Mouse (Mus musculus) ES-E14 (cell line): ENCODE results near the gene Utp14a. TPM values are rescaled to one million over a fixed set of nuclear protein-coding genes. Genes with fewer than 3 reads are reported as not detected.

Experiments
- DNase-seq: peaks from one replicate; pipeline ENCODE4 v3.0.0-alpha.2; 2013; ENCODE audit warnings: low read depth, low spot score
- H3K27ac ChIP-seq: 2 replicates; pipeline ENCODE4 v1.5.1; 2012; ENCODE audit warnings: low read depth, mild to moderate bottlenecking, low read length, moderate library complexity, mixed read lengths; ENCODE audit not compliant: poor library complexity, insufficient read depth, severe bottlenecking
- H3K36me3 ChIP-seq: 2 replicates; pipeline ENCODE4 v1.6.1; 2012; ENCODE audit warnings: mild to moderate bottlenecking, low read length, moderate library complexity, mixed read lengths; ENCODE audit not compliant: control insufficient read depth, poor library complexity, insufficient read depth, severe bottlenecking
- H3K4me1 ChIP-seq, 2 experiments: fragments of 150-350 bp in 1 of 2; sonication (generic) in 1 of 2; 2 replicates each; pipeline ENCODE4 v1.6.1; 2012; ENCODE audit warnings: low read length in 2 of 2, mild to moderate bottlenecking in 1 of 2, mixed read lengths in 1 of 2; ENCODE audit not compliant: control insufficient read depth in 2 of 2, insufficient read depth in 2 of 2, poor library complexity in 1 of 2
- H3K4me3 ChIP-seq, 2 experiments: fragments of 150-350 bp in 1 of 2; sonication (generic) in 1 of 2; 2 replicates each; pipeline ENCODE4 v1.5.1; 2012; ENCODE audit warnings: low read length in 2 of 2, low read depth in 1 of 2, mild to moderate bottlenecking in 1 of 2, mixed read lengths in 1 of 2; ENCODE audit not compliant: insufficient read depth in 1 of 2, poor library complexity in 1 of 2, severe bottlenecking in 1 of 2
- H3K9ac ChIP-seq: 2 replicates; pipeline ENCODE4 v1.6.1; 2012; ENCODE audit warnings: low read depth, mild to moderate bottlenecking, low read length, mixed read lengths; ENCODE audit not compliant: poor library complexity, insufficient read depth, severe bottlenecking
- H3K9me3 ChIP-seq: fragments of 150-350 bp; sonication (generic); 2 replicates; pipeline ENCODE4 v1.6.1; 2012; ENCODE audit warnings: low read depth, mild to moderate bottlenecking, low read length; ENCODE audit not compliant: control insufficient read depth, insufficient read depth
- CHD2 ChIP-seq: IDR thresholded peaks from 2 replicates; pipeline ENCODE4 v1.6.1; 2014; ENCODE audit warnings: mild to moderate bottlenecking, low read depth, low read length, inconsistent platforms
- HCFC1 ChIP-seq: IDR thresholded peaks from 2 replicates; pipeline ENCODE4 v1.6.1; 2012; ENCODE audit warnings: low read length, inconsistent platforms, borderline replicate concordance; ENCODE audit not compliant: insufficient read depth
- MAFK ChIP-seq: IDR thresholded peaks from 2 replicates; pipeline ENCODE4 v1.6.1; 2014; ENCODE audit warnings: mild to moderate bottlenecking, low read depth, low read length, inconsistent platforms; ENCODE audit not compliant: insufficient read depth
- ZC3H11A ChIP-seq: IDR thresholded peaks from 2 replicates; pipeline ENCODE4 v1.6.1; 2012; ENCODE audit warnings: low read depth, mild to moderate bottlenecking, inconsistent platforms, low read length, borderline replicate concordance
- ZNF384 ChIP-seq: IDR thresholded peaks from 2 replicates; pipeline ENCODE4 v1.6.1; 2012; ENCODE audit warnings: low read depth, low read length, inconsistent platforms
- in situ Hi-C, 2 experiments: fragments of 600-800 bp; cut with MboI; formaldehyde crosslinking; loops; one replicate each; pipeline ENCODE4 v1.15.1; 2025; ENCODE audit warnings: low sequenced_read_pairs in 2 of 2, inconsistent platforms in 1 of 2; ENCODE audit not compliant: unreplicated experiment in 2 of 2
- total RNA-seq: library from RNA; depleted of rRNA; stranded (reverse); fragments of 300-350 nt; gene quantifications from 2 replicates; pipeline ENCODE4 v1.2.3, GENCODE M21; 2012; rRNA removed

Gene Utp14a
- total RNA-seq, 1 experiment = 57.7 TPM

DNA sequence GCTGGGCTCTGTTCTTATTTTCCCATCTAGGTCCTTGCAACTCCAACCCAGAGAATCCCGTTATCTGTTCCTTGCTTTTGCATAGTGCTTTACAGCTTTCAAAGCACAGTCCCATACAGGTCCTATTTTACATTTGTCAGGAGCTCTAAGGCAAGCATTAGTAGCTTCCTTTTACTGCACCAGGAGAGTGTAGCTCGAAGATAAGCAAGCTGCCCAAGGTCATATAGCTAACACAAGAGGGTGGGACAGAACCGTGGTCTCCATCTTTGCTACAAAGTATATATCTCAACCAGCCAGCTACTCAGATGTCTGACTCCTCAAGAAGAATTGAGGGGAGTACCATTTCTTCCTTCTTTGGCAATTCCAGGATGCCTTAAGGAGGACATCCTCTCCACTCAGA is 60.8 kb downstream of the Utp14a start:
- no peak for DNase-seq
- in situ Hi-C loops = no loop called here
- H3K9me3 ChIP-seq = no peaks in the 10 kb centered on the region
- TF ChIP-seq ZC3H11A (no peak), HCFC1 (no peak)
- H3K4me3 ChIP-seq = no peak overlapping the region
- no peaks in the 10 kb centered on the region for H3K36me3 ChIP-seq
- H3K9ac ChIP-seq = no peak overlapping the region
- H3K4me1 ChIP-seq = peaks cover 0 to 13% of the 10 kb centered on the region in 2 experiments; a peak in 1 of 4 replicates
- H3K27ac ChIP-seq = no peak overlapping the region

DNA sequence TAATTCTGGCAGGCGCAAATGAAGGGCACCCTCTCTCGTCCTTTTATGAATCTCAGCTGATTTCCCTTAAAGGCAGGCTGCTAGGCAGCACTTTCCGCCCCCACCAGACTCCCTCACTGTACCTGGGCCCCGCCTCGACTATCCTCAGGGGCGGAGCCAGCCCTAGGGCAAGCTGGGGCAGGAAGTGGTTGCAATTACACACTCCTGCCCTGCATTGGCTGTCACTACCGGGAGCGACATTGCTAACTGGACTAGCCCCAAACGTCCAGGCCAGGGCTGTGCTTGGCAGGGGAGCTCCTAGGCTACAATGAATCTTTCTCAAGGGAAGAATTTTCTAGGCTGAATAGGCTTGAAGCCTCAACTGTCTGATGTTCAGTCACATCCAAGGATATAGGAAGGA is 61.5 kb downstream of the Utp14a start:
- no peak for DNase-seq
- no peak overlapping the region; a peak in 1 of 4 replicates for H3K4me3 ChIP-seq
- no peaks in the 10 kb centered on the region for H3K9me3 ChIP-seq
- H3K27ac ChIP-seq = no peak overlapping the region
- no peak overlapping the region for H3K9ac ChIP-seq
- in situ Hi-C loops = no loop called here
- no peak for TF ChIP-seq ZNF384
- no peak for TF ChIP-seq CHD2
- TF ChIP-seq HCFC1 = no peak
- no peak for TF ChIP-seq ZC3H11A
- no peak for TF ChIP-seq MAFK
- no peaks in the 10 kb centered on the region for H3K36me3 ChIP-seq
- peaks cover 0 to 13% of the 10 kb centered on the region in 2 experiments; a peak in 1 of 4 replicates for H3K4me1 ChIP-seq

Other genes with a start within 250 kb of the Utp14a start
- gene Apln, start 222.0 kb upstream of the Utp14a start, total RNA-seq = 0.95 and 1.7 TPM in 2 replicates
- 0.58 and 1.6 TPM in 2 replicates for gene Xpnpep2, start 148.1 kb upstream of the Utp14a start, total RNA-seq
- gene Sash3, start 110.4 kb upstream of the Utp14a start, total RNA-seq = 0.54 TPM in 1 of 2 replicates, not detected in the other
- 9.7 and 11.2 TPM in 2 replicates for gene Zdhhc9, start 48.0 kb upstream of the Utp14a start, total RNA-seq
- 1.7 and 2.7 TPM in 2 replicates for gene Bcorl1, start 84.5 kb downstream of the Utp14a start, total RNA-seq
- gene Elf4, start 206.3 kb downstream of the Utp14a start, total RNA-seq = 1.9 and 2.7 TPM in 2 replicates